Mouse (Mus musculus) heart, adult 2 months (tissue): ENCODE results near the gene Pcbp1. TPM values are rescaled to one million over a fixed set of nuclear protein-coding genes. Genes with fewer than 3 reads are reported as not detected.

ENCODE experiments used
- DNase-seq, 2 experiments: peaks; one replicate each; pipeline ENCODE4 v3.0.0; 2021
- H3K27ac ChIP-seq: fragments of 200-600 bp; 2 replicates; pipeline ENCODE4 v1.8.1; 2022
- H3K27me3 ChIP-seq: fragments of 200-500 bp; 2 replicates; pipeline ENCODE4 v1.6.1; 2012; ENCODE audit warnings: mild to moderate bottlenecking, low read length, inconsistent platforms, mixed read lengths; ENCODE audit not compliant: control insufficient read depth, insufficient read depth
- H3K36me3 ChIP-seq: fragments of 200-500 bp; 2 replicates; pipeline ENCODE4 v1.6.1; 2012; ENCODE audit warnings: low read length, inconsistent platforms; ENCODE audit not compliant: control insufficient read depth, insufficient read depth
- H3K4me1 ChIP-seq: fragments of 200-500 bp; 2 replicates; pipeline ENCODE4 v1.6.1; 2011; ENCODE audit warnings: low read length; ENCODE audit not compliant: control insufficient read depth, insufficient read depth
- H3K4me3 ChIP-seq: fragments of 200-600 bp; 2 replicates; pipeline ENCODE4 v1.8.1; 2022
- H3K79me2 ChIP-seq: fragments of 200-500 bp; replicated peaks from 2 replicates; pipeline ENCODE4 v1.6.1; 2012; ENCODE audit warnings: mild to moderate bottlenecking, inconsistent platforms, low read length, moderate library complexity, mixed read lengths; ENCODE audit not compliant: control insufficient read depth, insufficient read depth
- H3K9ac ChIP-seq: fragments of 200-500 bp; 2 replicates; pipeline ENCODE4 v1.6.1; 2012; ENCODE audit warnings: low read depth, mild to moderate bottlenecking, control low read depth, inconsistent platforms, low read length, mixed read lengths
- CTCF ChIP-seq: fragments of 200-600 bp; IDR thresholded peaks from 2 replicates; pipeline ENCODE4 v1.8.1; 2022; ENCODE audit warnings: antibody characterized with exemption, mild to moderate bottlenecking, moderate library complexity
- EP300 ChIP-seq: fragments of 200-500 bp; IDR thresholded peaks from 2 replicates; pipeline ENCODE4 v1.6.1; 2011; ENCODE audit warnings: low read depth, low read length, control low read depth; ENCODE audit not compliant: insufficient read depth
- POLR2A ChIP-seq: fragments of 200-500 bp; IDR thresholded peaks from 2 replicates; pipeline ENCODE4 v1.6.1; 2011; ENCODE audit warnings: mild to moderate bottlenecking, low read depth, low read length, control low read depth; ENCODE audit not compliant: insufficient read depth
- WGBS: fragments of 180-500 bp; shearing (Covaris S2); methylation state at CpG from one replicate; pipeline ENCODE4 v1.1.7; 2018; 5-methylcytosine and 5-hydroxymethylcytosine counted together
- intact Hi-C: fragments of 180-260 bp; cut with DNase I; formaldehyde crosslinking; loops from one replicate; pipeline ENCODE4 v1.15.1; 2025
- polyA plus RNA-seq: library from polyadenylated mRNA; depleted of rRNA; stranded (reverse); fragments of >200 nt; gene quantifications from 2 replicates; pipeline ENCODE4 v1.2.3, GENCODE M21; 2012
- total RNA-seq, 2 experiments: library from RNA; stranded (reverse); gene quantifications; 2 replicates each; pipeline ENCODE4 v1.2.3; 2021

Gene Pcbp1
- total and polyA plus RNA-seq, 3 experiments = 85.8 to 164 (median 155) TPM

DNA sequence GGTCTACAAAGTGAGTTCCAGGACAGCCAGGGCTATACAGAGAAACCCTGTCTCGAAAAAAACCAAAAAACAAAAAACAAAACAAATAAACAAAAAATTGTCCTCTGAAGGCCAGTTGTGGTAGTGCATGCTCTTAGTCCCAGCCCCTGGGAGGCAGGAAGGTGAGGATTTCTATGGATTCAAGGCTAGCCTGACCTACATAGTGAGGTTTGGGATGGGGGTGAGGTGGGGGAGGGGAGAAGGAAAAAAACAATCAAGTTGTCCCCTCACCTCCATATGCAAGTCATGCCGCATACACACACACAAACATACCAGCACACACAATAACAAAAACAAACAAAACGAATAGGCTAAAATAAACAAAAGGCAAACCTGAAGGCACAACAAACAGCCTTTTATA lies 17.4 kb downstream of the Pcbp1 start:
- WGBS = 92% methylated on average over 3 of the region's 3 CpGs
- intact Hi-C loops = no loop called here
- Histone ChIP-seq H3K4me3 (no peak overlapping the region), H3K79me2 (no peaks in the 10 kb centered on the region), H3K36me3 (no peaks in the 10 kb centered on the region), H3K27ac (no peak overlapping the region), H3K4me1 (no peaks in the 10 kb centered on the region), H3K9ac (no peak overlapping the region), H3K27me3 (no peaks in the 10 kb centered on the region)
- no peak for TF ChIP-seq EP300
- TF ChIP-seq CTCF = no peak
- no peak for TF ChIP-seq POLR2A
- no peak for DNase-seq

DNA sequence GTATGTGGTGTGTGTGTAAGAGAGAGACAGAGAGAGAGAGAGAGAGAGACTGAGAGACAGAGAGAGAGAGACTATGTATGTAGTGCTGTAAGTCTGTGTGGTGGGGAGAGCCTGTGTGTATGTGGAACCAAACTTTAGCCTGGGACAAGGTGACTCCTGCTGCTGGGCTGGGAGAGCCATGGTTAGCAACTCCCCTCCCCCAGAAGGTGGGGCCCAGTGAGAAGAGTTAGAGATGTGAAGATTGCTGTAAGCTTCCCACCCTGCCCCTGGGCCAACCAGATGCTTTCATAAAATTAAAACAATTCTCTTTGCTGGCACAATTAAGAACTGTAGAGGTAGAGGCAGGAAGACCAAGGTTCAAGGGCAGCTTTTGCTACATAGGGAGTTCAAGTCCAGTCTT lies 19.0 kb downstream of the Pcbp1 start:
- Histone ChIP-seq H3K79me2 (no peaks in the 10 kb centered on the region), H3K27me3 (no peaks in the 10 kb centered on the region), H3K36me3 (no peaks in the 10 kb centered on the region), H3K9ac (no peak overlapping the region), H3K27ac (no peak overlapping the region), H3K4me3 (no peak overlapping the region), H3K4me1 (no peaks in the 10 kb centered on the region)
- TF ChIP-seq EP300 = no peak
- TF ChIP-seq POLR2A = no peak
- TF ChIP-seq CTCF = no peak
- intact Hi-C loops = no loop called here
- DNase-seq = no peak

DNA sequence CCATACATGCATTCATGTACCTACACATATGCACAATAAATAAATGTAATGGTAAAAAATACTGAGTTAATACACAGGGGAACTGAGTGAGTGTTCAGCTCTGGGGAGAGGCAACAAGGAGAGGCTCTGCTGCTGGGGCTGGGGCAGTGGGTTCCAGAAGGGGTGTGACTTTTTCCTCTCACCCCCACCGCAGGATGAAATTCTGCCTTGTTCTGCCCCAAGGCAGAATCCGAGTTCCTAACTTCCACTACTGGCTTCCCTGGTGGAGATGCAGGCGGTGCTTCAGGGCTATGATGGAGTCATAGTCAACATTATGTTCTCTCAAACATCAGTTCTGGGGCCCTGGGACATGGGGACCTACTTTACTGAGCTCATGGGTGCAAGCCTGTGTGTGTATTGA lies 19.8 kb downstream of the Pcbp1 start:
- Histone ChIP-seq H3K9ac (no peak overlapping the region), H3K27ac (no peak overlapping the region), H3K4me3 (no peak overlapping the region), H3K36me3 (no peaks in the 10 kb centered on the region), H3K27me3 (no peaks in the 10 kb centered on the region), H3K4me1 (no peaks in the 10 kb centered on the region), H3K79me2 (no peaks in the 10 kb centered on the region)
- no peak for TF ChIP-seq EP300
- TF ChIP-seq POLR2A = no peak
- no peak for TF ChIP-seq CTCF
- WGBS = 83% methylated on average over 3 of the region's 3 CpGs
- no peak for DNase-seq
- intact Hi-C loops = no loop called here

DNA sequence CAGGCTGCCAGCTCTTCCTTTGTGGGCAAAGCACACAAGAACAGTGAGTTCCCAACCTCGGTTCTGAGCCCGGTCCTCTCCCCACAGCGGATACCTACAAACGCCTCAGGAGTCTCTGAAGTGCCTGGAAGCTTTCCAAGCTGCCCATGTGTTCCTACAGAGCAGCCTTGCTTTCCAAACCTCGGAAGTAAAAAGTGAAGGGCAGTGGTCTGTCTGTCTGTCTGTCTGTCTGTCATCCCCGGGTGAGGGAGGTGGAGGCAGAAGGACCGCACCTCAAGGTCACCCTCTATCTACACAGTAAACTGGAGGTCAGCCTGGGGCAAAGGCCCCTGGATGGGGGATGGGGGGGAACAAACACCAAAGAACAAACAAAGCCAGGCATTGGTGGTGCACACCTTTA lies 20.4 kb downstream of the Pcbp1 start:
- H3K27me3 ChIP-seq = no peaks in the 10 kb centered on the region
- no peaks in the 10 kb centered on the region for H3K79me2 ChIP-seq
- no peak for DNase-seq
- no peak overlapping the region for H3K4me3 ChIP-seq
- no peak overlapping the region for H3K9ac ChIP-seq
- H3K36me3 ChIP-seq = no peaks in the 10 kb centered on the region
- 47% methylated on average over 7 of the region's 7 CpGs for WGBS
- no peak for TF ChIP-seq CTCF
- no peak for TF ChIP-seq EP300
- no peak for TF ChIP-seq POLR2A
- intact Hi-C loops = no loop called here
- no peak overlapping the region for H3K27ac ChIP-seq
- H3K4me1 ChIP-seq = no peaks in the 10 kb centered on the region

DNA sequence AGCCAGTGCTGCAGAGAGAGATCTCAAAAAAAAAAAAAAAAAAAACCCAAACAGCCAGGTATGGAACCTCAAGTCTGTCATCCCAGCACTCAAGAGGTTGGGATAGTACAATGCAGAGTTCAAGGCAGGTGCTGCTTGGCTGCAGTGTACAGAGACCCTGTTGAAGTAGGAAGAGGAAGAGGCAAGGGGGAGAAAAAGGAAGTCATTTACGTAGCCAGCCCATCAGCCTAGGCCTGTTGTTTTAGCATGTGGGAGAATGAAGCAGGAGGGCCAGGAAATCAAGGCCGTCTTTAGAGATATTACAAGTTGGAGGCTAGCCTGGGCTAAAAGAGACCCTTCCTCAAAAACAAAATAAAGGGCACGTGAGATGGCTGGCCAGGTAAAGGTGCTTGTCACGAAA lies 22.6 kb downstream of the Pcbp1 start:
- no peak overlapping the region for H3K9ac ChIP-seq
- no peak for DNase-seq
- H3K27ac ChIP-seq = no peak overlapping the region
- H3K4me1 ChIP-seq = no peaks in the 10 kb centered on the region
- intact Hi-C loops = no loop called here
- WGBS = 63% methylated on average over 4 of the region's 4 CpGs
- H3K36me3 ChIP-seq = no peaks in the 10 kb centered on the region
- H3K27me3 ChIP-seq = no peaks in the 10 kb centered on the region
- no peak overlapping the region for H3K4me3 ChIP-seq
- H3K79me2 ChIP-seq = no peaks in the 10 kb centered on the region
- TF ChIP-seq POLR2A (no peak), EP300 (no peak), CTCF (no peak)

DNA sequence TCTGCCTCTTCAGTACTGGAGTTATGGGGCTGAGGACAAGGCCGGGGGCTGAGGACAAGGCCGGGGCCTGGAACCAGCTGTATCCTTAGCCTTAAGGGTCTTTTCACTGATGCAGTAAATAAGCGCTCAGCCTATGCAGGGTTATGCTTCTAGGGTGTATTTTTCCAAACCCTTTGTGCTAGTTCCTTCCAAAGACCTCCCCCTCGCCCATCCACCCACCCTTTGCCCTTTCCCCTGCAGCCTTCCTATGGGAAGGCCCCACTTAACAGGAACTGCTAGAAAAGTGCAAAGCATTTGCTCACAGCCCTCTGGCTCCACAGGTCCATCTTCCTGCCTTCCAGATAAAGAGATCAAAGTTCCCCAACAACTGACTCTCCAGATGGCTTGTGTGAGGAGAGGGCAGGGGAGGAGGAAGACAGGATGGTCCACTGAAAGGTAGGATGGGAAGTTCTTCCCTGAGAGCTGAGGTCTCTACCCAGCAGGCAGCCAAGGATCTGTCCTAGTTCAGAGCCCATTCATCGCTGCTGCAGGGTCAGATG lies 26.5 kb downstream of the Pcbp1 start:
- no peak for TF ChIP-seq CTCF
- no peak for TF ChIP-seq POLR2A
- no peak for TF ChIP-seq EP300
- no peak overlapping the region for H3K27ac ChIP-seq
- no peaks in the 10 kb centered on the region for H3K27me3 ChIP-seq
- H3K79me2 ChIP-seq = no peaks in the 10 kb centered on the region
- no peak overlapping the region for H3K4me3 ChIP-seq
- 52% methylated on average over 5 of the region's 5 CpGs for WGBS
- no peak overlapping the region for H3K9ac ChIP-seq
- no peaks in the 10 kb centered on the region for H3K36me3 ChIP-seq
- peaks cover 5% of the 10 kb centered on the region for H3K4me1 ChIP-seq
- intact Hi-C loops = no loop called here
- no peak for DNase-seq
